Mouse (Mus musculus): ENCODE measurements around the gene St3gal5.

DNA sequence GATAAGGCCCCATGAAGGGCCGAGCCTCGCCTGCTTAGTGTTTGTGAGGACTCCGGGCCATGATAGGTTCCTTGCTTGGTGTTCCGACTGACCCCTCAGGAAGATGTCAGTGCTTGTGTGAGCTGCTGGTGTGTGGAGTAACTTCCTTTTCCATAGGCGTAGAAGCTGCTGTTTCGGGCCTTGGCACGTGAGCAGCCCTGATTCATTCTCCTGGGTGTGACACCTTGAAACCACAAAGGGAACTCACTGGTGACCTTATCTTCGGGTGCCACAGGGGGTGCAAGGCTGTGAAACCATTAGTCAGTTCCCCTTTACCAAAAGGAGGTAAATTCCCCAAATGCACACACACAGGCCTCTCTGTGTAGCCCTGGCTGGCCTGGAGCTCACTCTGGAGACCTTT, 43.0 kb downstream of the St3gal5 start:
- no peak for TF ChIP-seq EP300 (IDR thresholded peaks at IDR 0.05; ENCODE audit: low read depth)
- TF ChIP-seq CTCF (IDR thresholded peaks at IDR 0.05; ENCODE audit: low read depth), result no peak
